Mouse (Mus musculus) heart, embryonic 11.5 days (tissue): ENCODE results near the gene Gns. TPM values are rescaled to one million over a fixed set of nuclear protein-coding genes. Genes with fewer than 3 reads are reported as not detected.

Experiments used
- ATAC-seq: fragments of 200-750 bp; cut with Nextera tagmentation; replicated peaks from 2 replicates; pipeline ENCODE4 v1.8.0; 2017; ENCODE audit warnings: moderate library complexity; ENCODE audit not compliant: insufficient number of reproducible peaks, low FRiP score, low TSS enrichment
- H3K27ac ChIP-seq: fragments of 300-500 bp; sonication (generic); 2 replicates; pipeline ENCODE4 v1.5.1; 2014; ENCODE audit warnings: mild to moderate bottlenecking, low read depth, low read length
- H3K27me3 ChIP-seq: fragments of 300-500 bp; sonication (generic); 2 replicates; pipeline ENCODE4 v1.6.1; 2014; ENCODE audit warnings: mild to moderate bottlenecking, low read length, mixed read lengths; ENCODE audit not compliant: control insufficient read depth, insufficient read depth
- H3K36me3 ChIP-seq: fragments of 300-500 bp; sonication (generic); 2 replicates; pipeline ENCODE4 v1.6.1; 2014; ENCODE audit warnings: mild to moderate bottlenecking, low read length, moderate library complexity, mixed read lengths; ENCODE audit not compliant: control insufficient read depth, insufficient read depth
- H3K4me1 ChIP-seq: fragments of 300-500 bp; sonication (generic); 2 replicates; pipeline ENCODE4 v1.6.1; 2014; ENCODE audit warnings: low read length; ENCODE audit not compliant: control insufficient read depth, insufficient read depth
- H3K4me2 ChIP-seq: fragments of 300-500 bp; sonication (generic); 2 replicates; pipeline ENCODE4 v1.6.1; 2014; ENCODE audit warnings: mild to moderate bottlenecking, moderate library complexity
- H3K4me3 ChIP-seq: fragments of 300-500 bp; sonication (generic); 2 replicates; pipeline ENCODE4 v1.5.1; 2014; ENCODE audit warnings: low read depth, low read length
- H3K9ac ChIP-seq: fragments of 300-500 bp; sonication (generic); 2 replicates; pipeline ENCODE4 v1.6.1; 2014; ENCODE audit warnings: mild to moderate bottlenecking, low read depth, low read length, moderate library complexity
- H3K9me3 ChIP-seq: fragments of 300-500 bp; sonication (generic); replicated peaks from 2 replicates; pipeline ENCODE4 v1.6.1; 2016; ENCODE audit warnings: low read length; ENCODE audit not compliant: control insufficient read depth
- WGBS: fragments of 180-500 bp; shearing (Covaris S2); extraction: QIAGEN DNeasy Blood & Tissue Kit; methylation state at CpG from one replicate; pipeline ENCODE4 v1.1.7; 2014; ENCODE audit not compliant: insufficient replicate concordance; 5-methylcytosine and 5-hydroxymethylcytosine counted together
- polyA plus RNA-seq: library from polyadenylated mRNA; unstranded; fragments of >200 nt; fragmentation: Nextera tagmentation; extraction: Ambion mirVana; gene quantifications from 2 replicates; pipeline ENCODE4 v1.2.1, GENCODE M21; 2014

Gns gene
- polyA plus RNA-seq, 1 experiment from 2014 or later, result 33.6 TPM

- no peak overlapping the region for H3K4me3 ChIP-seq
- H3K9me3 ChIP-seq, result no peaks in the 10 kb centered on the region
- 73% methylated on average over 15 of the region's 15 CpGs for WGBS
- H3K4me2 ChIP-seq, result no peak overlapping the region
- peak overlapping the region; percentile 54 for H3K27ac ChIP-seq
- peaks cover 68% of the 10 kb centered on the region for H3K4me1 ChIP-seq
- H3K27me3 ChIP-seq, result no peaks in the 10 kb centered on the region
- no peak overlapping the region for H3K9ac ChIP-seq
- H3K36me3 ChIP-seq, result no peaks in the 10 kb centered on the region
- no peak for ATAC-seq
Observed at GRCm38 (mm10) chr10:121434441-121435103, 69.7 kb downstream of the Gns start.

- Histone ChIP-seq H3K36me3 (no peaks in the 10 kb centered on the region), H3K9ac (no peak overlapping the region), H3K4me3 (no peak overlapping the region), H3K27ac (peak overlapping the region; percentile 79), H3K27me3 (no peaks in the 10 kb centered on the region), H3K9me3 (no peaks in the 10 kb centered on the region), H3K4me1 (peaks cover 67% of the 10 kb centered on the region), H3K4me2 (no peak overlapping the region)
- ATAC-seq, result no peak
- 62% methylated on average over 28 of the region's 28 CpGs for WGBS
Observed at GRCm38 (mm10) chr10:121435546-121436257, 70.8 kb downstream of the Gns start.

DNA sequence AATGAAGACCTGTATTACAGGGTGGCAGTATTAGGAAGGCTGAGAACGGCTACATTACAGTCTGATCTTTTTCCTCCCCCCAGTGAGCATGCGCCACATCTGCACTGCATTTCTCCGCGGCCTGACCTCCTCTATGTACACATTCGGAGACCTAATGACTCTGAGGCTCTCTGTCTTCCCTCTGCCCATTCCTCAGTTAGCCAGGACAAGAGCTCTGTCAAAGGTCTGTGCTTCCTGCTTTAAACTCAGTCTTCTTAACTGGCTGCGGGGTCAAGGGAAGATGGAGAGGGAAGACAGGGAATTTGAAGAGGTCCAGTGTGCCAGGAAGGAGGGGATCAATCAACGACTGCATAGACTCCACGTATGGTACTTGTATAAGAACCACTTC is 71.4 kb downstream of the Gns start:
- 19% methylated on average over 8 of the region's 8 CpGs for WGBS
- peaks cover 65% of the 10 kb centered on the region for H3K4me1 ChIP-seq
- no peak overlapping the region for H3K4me2 ChIP-seq
- no peak overlapping the region for H3K4me3 ChIP-seq
- H3K27ac ChIP-seq, result peak overlapping the region; percentile 79
- no peaks in the 10 kb centered on the region for H3K36me3 ChIP-seq
- ATAC-seq, result no peak
- 0 out of 2 replicates have a peak overlapping the region, but pooled peaks have one; percentile 28 for H3K9ac ChIP-seq
- no peaks in the 10 kb centered on the region for H3K9me3 ChIP-seq
- H3K27me3 ChIP-seq, result no peaks in the 10 kb centered on the region

GRCm38 (mm10) chr10:121436693-121437092 is 71.8 kb downstream of the Gns start:
- Histone ChIP-seq H3K27ac (peak overlapping the region; percentile 79), H3K27me3 (no peaks in the 10 kb centered on the region), H3K9me3 (no peaks in the 10 kb centered on the region), H3K36me3 (no peaks in the 10 kb centered on the region), H3K4me2 (no peak overlapping the region), H3K9ac (0 out of 2 replicates have a peak overlapping the region, but pooled peaks have one; percentile 7), H3K4me3 (no peak overlapping the region), H3K4me1 (peaks cover 64% of the 10 kb centered on the region)
- 33% methylated on average over 4 of the region's 4 CpGs for WGBS
- ATAC-seq, result no peak

DNA sequence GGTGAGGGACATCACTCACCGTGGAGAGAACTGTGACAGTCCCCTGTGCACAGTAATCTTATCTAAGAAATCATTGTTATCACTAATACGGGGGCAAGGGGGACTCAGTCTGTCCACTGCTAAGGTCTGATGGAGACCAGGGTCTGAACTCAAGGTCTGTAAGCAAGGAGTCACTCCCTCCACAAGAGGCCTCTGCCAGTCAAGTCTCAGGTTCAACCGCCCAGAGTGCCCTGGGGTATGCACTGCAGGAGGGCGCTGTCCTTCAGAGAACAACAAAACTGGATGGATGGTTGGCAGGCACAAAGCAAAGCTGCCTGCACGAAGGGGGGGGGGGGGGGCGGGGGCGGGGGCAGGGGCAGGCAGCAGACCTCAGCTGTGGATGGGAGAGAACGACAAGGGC is 73.2 kb downstream of the Gns start:
- Histone ChIP-seq H3K4me3 (no peak overlapping the region), H3K4me1 (peaks cover 57% of the 10 kb centered on the region), H3K9ac (no peak overlapping the region), H3K4me2 (no peak overlapping the region), H3K9me3 (no peaks in the 10 kb centered on the region), H3K27ac (no peak overlapping the region), H3K36me3 (no peaks in the 10 kb centered on the region), H3K27me3 (no peaks in the 10 kb centered on the region)
- ATAC-seq, result no peak
- 63% methylated on average over 6 of the region's 8 CpGs for WGBS

DNA sequence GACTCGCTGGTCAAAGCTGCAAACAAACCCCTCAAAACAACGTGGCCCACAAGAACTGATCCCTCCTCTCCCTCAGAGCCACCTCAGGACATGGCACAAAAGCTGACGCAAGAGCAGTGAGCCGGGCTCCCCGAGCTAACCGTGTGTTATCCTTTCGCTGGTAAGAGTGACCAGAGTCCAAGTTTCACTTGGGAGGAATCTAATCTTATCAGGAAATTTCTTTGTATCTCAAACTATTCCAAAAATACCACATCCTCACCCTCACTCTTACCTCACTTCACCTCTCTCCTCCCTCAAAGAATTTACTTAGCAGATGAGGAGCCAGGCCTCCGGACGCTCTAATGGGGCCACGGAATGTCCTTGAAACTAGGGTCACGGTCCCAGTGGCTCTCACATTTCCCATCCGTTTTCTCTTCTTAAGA is 74.4 kb downstream of the Gns start:
- Histone ChIP-seq H3K9me3 (no peaks in the 10 kb centered on the region), H3K9ac (no peak overlapping the region), H3K27me3 (no peaks in the 10 kb centered on the region), H3K36me3 (no peaks in the 10 kb centered on the region), H3K27ac (peak overlapping the region; percentile 43), H3K4me1 (peaks cover 53% of the 10 kb centered on the region), H3K4me2 (peak overlapping the region; percentile 32), H3K4me3 (no peak overlapping the region)
- no peak for ATAC-seq
- WGBS, result 33% methylated on average over 12 of the region's 12 CpGs

DNA sequence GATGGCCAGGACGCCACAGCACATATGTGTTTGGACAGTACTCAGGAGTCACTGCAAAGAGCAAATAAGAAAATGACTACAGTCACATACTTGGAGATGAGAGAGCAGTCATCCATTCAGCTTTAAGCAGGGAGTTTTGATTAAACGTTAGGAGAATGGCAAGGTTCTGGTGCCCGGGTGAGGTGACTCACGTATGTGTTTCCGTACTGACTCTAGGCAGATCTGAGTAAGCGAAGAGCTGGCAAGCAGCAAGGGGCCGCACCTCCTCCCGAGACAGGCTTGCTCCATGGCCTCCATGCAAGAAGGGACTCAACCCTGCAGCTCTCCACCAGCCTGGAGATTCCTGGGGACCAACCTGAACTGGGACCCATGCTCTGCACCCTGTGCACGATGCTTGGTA is 78.9 kb downstream of the Gns start:
- H3K36me3 ChIP-seq, result no peaks in the 10 kb centered on the region
- no peak overlapping the region for H3K4me3 ChIP-seq
- no peak overlapping the region for H3K9ac ChIP-seq
- WGBS, result 84% methylated on average over 9 of the region's 9 CpGs
- no peak for ATAC-seq
- H3K9me3 ChIP-seq, result no peaks in the 10 kb centered on the region
- no peak overlapping the region for H3K4me2 ChIP-seq
- no peak overlapping the region for H3K27ac ChIP-seq
- no peaks in the 10 kb centered on the region for H3K27me3 ChIP-seq
- peaks cover 37% of the 10 kb centered on the region for H3K4me1 ChIP-seq

- Histone ChIP-seq H3K4me1 (peaks cover 36% of the 10 kb centered on the region), H3K9ac (no peak overlapping the region), H3K36me3 (no peaks in the 10 kb centered on the region), H3K4me3 (no peak overlapping the region), H3K9me3 (no peaks in the 10 kb centered on the region), H3K27me3 (no peaks in the 10 kb centered on the region), H3K4me2 (no peak overlapping the region), H3K27ac (no peak overlapping the region)
- ATAC-seq, result no peak
- WGBS, result 86% methylated on average over 7 of the region's 7 CpGs
Observed at GRCm38 (mm10) chr10:121444198-121444597, 79.3 kb downstream of the Gns start.
